Mouse (Mus musculus) CH12.LX (cell line): ENCODE data around the gene Rai14. TPM values are rescaled to one million over a fixed set of nuclear protein-coding genes. Genes with fewer than 3 reads are reported as not detected.

Experiments used
- DNase-seq: peaks from one replicate; pipeline ENCODE4 v3.0.0-alpha.2; 2013; ENCODE audit errors: extremely low read depth
- H3K27ac ChIP-seq: 2 replicates; pipeline ENCODE4 v1.5.1; 2012; ENCODE audit warnings: low read depth, mild to moderate bottlenecking, control low read depth, moderate library complexity; ENCODE audit not compliant: insufficient read depth
- H3K27me3 ChIP-seq: replicated peaks from 2 replicates; pipeline ENCODE3; 2012; ENCODE audit warnings: inconsistent platforms
- H3K36me3 ChIP-seq, 2 experiments: replicated peaks in 1 of 2; 2 replicates each; pipeline versions ENCODE3 to v1.6.1; 2012; ENCODE audit warnings: inconsistent platforms in 1 of 2, low read length in 1 of 2, mild to moderate bottlenecking in 1 of 2, mixed read lengths in 1 of 2, moderate library complexity in 1 of 2; ENCODE audit not compliant: control insufficient read depth in 1 of 2, insufficient read depth in 1 of 2
- H3K4me1 ChIP-seq, 2 experiments: 2 replicates each; pipeline ENCODE4 v1.6.1; 2012; ENCODE audit warnings: inconsistent platforms in 1 of 2, moderate library complexity in 1 of 2; ENCODE audit not compliant: insufficient read depth in 2 of 2, control insufficient read depth in 1 of 2
- H3K4me2 ChIP-seq: 2 replicates; pipeline ENCODE4 v1.6.1; 2012; ENCODE audit warnings: low read depth, mild to moderate bottlenecking, control low read depth; ENCODE audit not compliant: poor library complexity, insufficient read depth, severe bottlenecking
- H3K4me3 ChIP-seq, 3 experiments: fragments of 150-350 bp in 1 of 3; sonication (generic) in 1 of 3; replicated peaks in 1 of 3; 2 replicates each; pipeline versions ENCODE3 to v1.5.1; 2011 to 2012; ENCODE audit warnings: low read depth in 2 of 3, low read length in 2 of 3, mild to moderate bottlenecking in 2 of 3, moderate library complexity in 2 of 3, control low read depth in 1 of 3, improper control_type of control experiment in 1 of 3, inconsistent platforms in 1 of 3, mixed read lengths in 1 of 3; ENCODE audit not compliant: poor library complexity in 1 of 3
- H3K79me2 ChIP-seq: replicated peaks from 2 replicates; pipeline ENCODE4 v1.6.1; 2012; ENCODE audit warnings: mild to moderate bottlenecking, moderate library complexity; ENCODE audit not compliant: control insufficient read depth, poor library complexity, insufficient read depth, severe bottlenecking; ENCODE audit errors: extremely low read depth
- H3K9ac ChIP-seq: 2 replicates; pipeline ENCODE4 v1.6.1; 2012; ENCODE audit warnings: low read depth, mild to moderate bottlenecking, control low read depth, moderate library complexity; ENCODE audit not compliant: insufficient read depth
- H3K9me3 ChIP-seq: replicated peaks from 2 replicates; pipeline ENCODE3; 2012; ENCODE audit warnings: low read length, inconsistent platforms, mixed read lengths
- CHD1 ChIP-seq: IDR thresholded peaks from 2 replicates; pipeline ENCODE4 v1.6.1; 2012; ENCODE audit warnings: low read depth, low read length, improper control_type of control experiment, inconsistent platforms
- CTCF ChIP-seq, 2 experiments: IDR thresholded peaks in 1 of 2; conservative IDR thresholded peaks in 1 of 2; 2 replicates each; pipeline ENCODE4 v1.5.1; 2011 to 2012; ENCODE audit warnings: low read depth in 2 of 2, low read length in 2 of 2, improper control_type of control experiment in 1 of 2, inconsistent platforms in 1 of 2, mild to moderate bottlenecking in 1 of 2, moderate library complexity in 1 of 2
- E2F4 ChIP-seq: IDR thresholded peaks from 2 replicates; pipeline ENCODE4 v1.6.1; 2011; ENCODE audit warnings: low read depth, low read length, improper control_type of control experiment; ENCODE audit not compliant: insufficient replicate concordance
- ELF1 ChIP-seq: IDR thresholded peaks from 2 replicates; pipeline ENCODE4 v1.6.1; 2014; ENCODE audit warnings: low read depth, mild to moderate bottlenecking, inconsistent platforms, low read length, improper control_type of control experiment
- ETS1 ChIP-seq: conservative IDR thresholded peaks from 2 replicates; pipeline ENCODE4 v1.6.1; 2012; ENCODE audit warnings: low read depth, mild to moderate bottlenecking, inconsistent platforms, low read length, improper control_type of control experiment, moderate library complexity
- GABPA ChIP-seq: IDR thresholded peaks from 2 replicates; pipeline ENCODE4 v1.6.1; 2012; ENCODE audit warnings: low read depth, low read length, improper control_type of control experiment, inconsistent platforms; ENCODE audit not compliant: insufficient replicate concordance
- IRF4 ChIP-seq: IDR thresholded peaks from 2 replicates; pipeline ENCODE4 v1.6.1; 2014; ENCODE audit warnings: low read depth, mild to moderate bottlenecking, inconsistent platforms, low read length, improper control_type of control experiment
- KAT2A ChIP-seq: IDR thresholded peaks from 2 replicates; pipeline ENCODE4 v1.6.1; 2012; ENCODE audit warnings: low read length, improper control_type of control experiment, inconsistent platforms; ENCODE audit not compliant: insufficient replicate concordance
- MAFK ChIP-seq: IDR thresholded peaks from 2 replicates; pipeline ENCODE4 v1.6.1; 2011; ENCODE audit warnings: low read length, improper control_type of control experiment; ENCODE audit not compliant: insufficient replicate concordance
- MAX ChIP-seq: IDR thresholded peaks from 2 replicates; pipeline ENCODE4 v1.6.1; 2011; ENCODE audit warnings: low read length, improper control_type of control experiment
- MAZ ChIP-seq: IDR thresholded peaks from 2 replicates; pipeline ENCODE4 v1.6.1; 2012; ENCODE audit warnings: low read depth, mild to moderate bottlenecking, inconsistent platforms, low read length, improper control_type of control experiment, moderate library complexity
- MEF2A ChIP-seq: IDR thresholded peaks from 2 replicates; pipeline ENCODE4 v1.6.1; 2014; ENCODE audit warnings: low read depth, mild to moderate bottlenecking, inconsistent platforms, low read length, improper control_type of control experiment, borderline replicate concordance
- MXI1 ChIP-seq: IDR thresholded peaks from 2 replicates; pipeline ENCODE4 v1.6.1; 2011; ENCODE audit warnings: mild to moderate bottlenecking, low read depth, low read length, improper control_type of control experiment
- NELFE ChIP-seq: IDR thresholded peaks from 2 replicates; pipeline ENCODE4 v1.6.1; 2011; ENCODE audit warnings: low read depth, low read length, improper control_type of control experiment
- NRF1 ChIP-seq: IDR thresholded peaks from 2 replicates; pipeline ENCODE4 v1.6.1; 2014; ENCODE audit warnings: low read depth, mild to moderate bottlenecking, inconsistent platforms, low read length, improper control_type of control experiment, moderate library complexity
- POLR2AphosphoS2 ChIP-seq: IDR thresholded peaks from 2 replicates; pipeline ENCODE4 v1.6.1; 2011; ENCODE audit warnings: low read depth, low read length, improper control_type of control experiment
- RCOR1 ChIP-seq: conservative IDR thresholded peaks from 2 replicates; pipeline ENCODE4 v1.6.1; 2012; ENCODE audit warnings: low read depth, mild to moderate bottlenecking, inconsistent platforms, low read length, improper control_type of control experiment
- TBP ChIP-seq: conservative IDR thresholded peaks from 2 replicates; pipeline ENCODE4 v1.6.1; 2011; ENCODE audit warnings: low read depth, low read length, improper control_type of control experiment
- TCF12 ChIP-seq: IDR thresholded peaks from 2 replicates; pipeline ENCODE4 v1.6.1; 2014; ENCODE audit warnings: low read depth, mild to moderate bottlenecking, inconsistent platforms, low read length, improper control_type of control experiment
- UBTF ChIP-seq: IDR thresholded peaks from 2 replicates; pipeline ENCODE4 v1.6.1; 2012; ENCODE audit warnings: low read depth, mild to moderate bottlenecking, inconsistent platforms, low read length, improper control_type of control experiment, moderate library complexity
- USF2 ChIP-seq: conservative IDR thresholded peaks from 2 replicates; pipeline ENCODE4 v1.6.1; 2011; ENCODE audit warnings: low read depth, low read length, improper control_type of control experiment
- ZC3H11A ChIP-seq: IDR thresholded peaks from 2 replicates; pipeline ENCODE4 v1.6.1; 2012; ENCODE audit warnings: low read depth, mild to moderate bottlenecking, inconsistent platforms, low read length, improper control_type of control experiment
- ZKSCAN1 ChIP-seq: IDR thresholded peaks from 2 replicates; pipeline ENCODE4 v1.6.1; 2012; ENCODE audit warnings: low read depth, inconsistent platforms, low read length, improper control_type of control experiment, borderline replicate concordance
- dilution Hi-C: fragments of 300-500 bp; cut with MboI; formaldehyde crosslinking; loops from 2 replicates; pipeline ENCODE4 v1.14.3; 2020; ENCODE audit warnings: low sequenced_read_pairs; ENCODE audit not compliant: extremely low pct_unique_long_range_greater_than_20kb, extremely low pct_ligation_motif_present
- in situ Hi-C: fragments of 300-500 bp; cut with MboI; formaldehyde crosslinking; loops from 3 replicates; pipeline ENCODE4 v1.14.3; 2019; ENCODE audit warnings: low sequenced_read_pairs, low pct_ligation_motif_present, low pct_unique_long_range_greater_than_20kb, mixed read lengths
- polyA plus RNA-seq: library from polyadenylated mRNA; unstranded; fragments of >175 nt; gene quantifications from 2 replicates; pipeline ENCODE4 v1.2.1, GENCODE M21; 2012; ENCODE audit warnings: low read depth; ENCODE audit not compliant: insufficient read length
- total RNA-seq, 2 experiments: library from RNA; depleted of rRNA; stranded (reverse); fragments of 300-350 nt in 1 of 2; fragments of >200 nt in 1 of 2; gene quantifications; 2 replicates each; pipeline ENCODE4 v1.2.3; 2012 to 2014

Gene Rai14
- total and polyA plus RNA-seq, 3 experiments = 7.5 to 14.1 (median 9.6) TPM

DNA sequence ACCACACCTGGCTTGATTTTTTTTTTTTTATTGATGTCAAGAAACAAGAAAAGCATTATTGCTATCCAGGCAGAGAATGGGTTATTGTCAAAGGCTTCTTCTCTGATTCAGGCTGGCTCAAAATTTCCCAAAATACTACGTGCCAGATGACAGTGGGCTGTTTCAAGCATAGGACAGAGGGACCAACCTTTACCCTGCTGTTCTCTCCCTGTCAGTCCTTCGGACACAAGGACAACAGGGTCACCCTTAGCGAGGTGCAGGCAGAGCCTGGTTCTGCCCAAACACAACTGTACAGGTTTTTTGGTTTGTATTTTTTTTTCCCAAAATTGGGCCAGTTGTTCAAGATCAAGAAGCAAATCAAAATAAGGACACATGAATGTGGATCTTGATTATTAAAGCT lies 70.6 kb downstream of the Rai14 start:
- dilution Hi-C loops = no loop called here
- in situ Hi-C loops = no loop called here
- H3K4me3 ChIP-seq = no peak overlapping the region

GRCm38 (mm10) chr15:10643224-10643623 lies 71.2 kb downstream of the Rai14 start:
- H3K27ac ChIP-seq = no peak overlapping the region
- H3K4me2 ChIP-seq = no peak overlapping the region
- H3K9ac ChIP-seq = no peak overlapping the region
- peaks cover 0 to 12% of the 10 kb centered on the region in 2 experiments; a peak in 3 of 4 replicates for H3K4me1 ChIP-seq
- dilution Hi-C loops = no loop called here
- no peak overlapping the region for H3K4me3 ChIP-seq
- in situ Hi-C loops = no loop called here
- H3K79me2 ChIP-seq = no peaks in the 10 kb centered on the region
- no peak for DNase-seq
- H3K9me3 ChIP-seq = no peaks in the 10 kb centered on the region
- peaks cover 0 to 15% of the 10 kb centered on the region in 2 experiments for H3K36me3 ChIP-seq
- no peaks in the 10 kb centered on the region for H3K27me3 ChIP-seq
- no peak for TF ChIP-seq MAX
- TF ChIP-seq UBTF = no peak
- no peak for TF ChIP-seq MAFK
- TF ChIP-seq, all 38 proteins: peak for 0

More for the DNA sequence above, 70.6 kb downstream of the Rai14 start:
- TF ChIP-seq E2F4 (no peak), NRF1 (no peak), TBP (no peak), MEF2A (no peak), NELFE (no peak), ETS1 (no peak), RCOR1 (no peak), ZKSCAN1 (no peak), UBTF (no peak)
- Histone ChIP-seq H3K9ac (no peak overlapping the region), H3K79me2 (no peaks in the 10 kb centered on the region), H3K27me3 (no peaks in the 10 kb centered on the region), H3K27ac (no peak overlapping the region), H3K9me3 (no peaks in the 10 kb centered on the region), H3K4me1 (peaks cover 0 to 12% of the 10 kb centered on the region in 2 experiments; a peak in 3 of 4 replicates), H3K36me3 (peaks cover 0 to 12% of the 10 kb centered on the region in 2 experiments), H3K4me2 (no peak overlapping the region)
- DNase-seq = no peak

DNA sequence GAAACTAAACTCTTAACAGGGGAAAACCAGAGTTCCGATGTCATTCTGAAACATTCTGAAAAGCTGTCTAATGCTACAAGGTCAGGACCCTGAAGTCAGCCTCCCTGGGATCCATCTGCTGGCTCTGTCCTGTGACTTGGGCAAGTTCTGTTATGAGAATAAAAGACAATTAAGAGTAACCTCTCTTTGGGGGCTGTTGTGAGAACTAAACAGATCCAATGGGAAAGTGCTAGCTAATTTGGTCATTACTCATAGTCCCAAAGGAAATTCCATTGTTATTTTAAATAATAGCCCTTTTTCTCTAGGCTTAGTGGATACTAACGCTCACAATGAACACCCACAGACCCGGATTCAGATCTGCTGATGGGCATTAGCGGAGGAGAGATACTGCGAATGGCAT lies 72.0 kb downstream of the Rai14 start:
- dilution Hi-C loops = no loop called here

More for the DNA sequence above, 72.0 kb downstream of the Rai14 start:
- Histone ChIP-seq H3K4me1 (peaks cover 0 to 11% of the 10 kb centered on the region in 2 experiments; a peak in 3 of 4 replicates), H3K36me3 (peaks cover 0 to 12% of the 10 kb centered on the region in 2 experiments), H3K9me3 (no peaks in the 10 kb centered on the region), H3K4me2 (no peak overlapping the region), H3K9ac (no peak overlapping the region), H3K79me2 (no peaks in the 10 kb centered on the region), H3K27ac (no peak overlapping the region), H3K27me3 (no peaks in the 10 kb centered on the region), H3K4me3 (no peak overlapping the region)
- in situ Hi-C loops = no loop called here
- TF ChIP-seq GABPA = no peak
- no peak for TF ChIP-seq CTCF (conservative IDR thresholded peaks at IDR 0.05 in 1 of 2, IDR thresholded peaks at IDR 0.05 in 1 of 2; ENCODE audit: low read depth in 2 of 2, low read length in 2 of 2)
- no peak for TF ChIP-seq MEF2A
- TF ChIP-seq POLR2AphosphoS2 = no peak
- no peak for TF ChIP-seq MAZ
- no peak for TF ChIP-seq IRF4
- no peak for TF ChIP-seq MAX
- TF ChIP-seq USF2 = no peak
- no peak for TF ChIP-seq TCF12
- TF ChIP-seq MAFK = no peak
- no peak for TF ChIP-seq ELF1
- no peak for TF ChIP-seq CHD1
- no peak for TF ChIP-seq MXI1
- no peak for TF ChIP-seq ZC3H11A
- no peak for TF ChIP-seq NRF1
- no peak for TF ChIP-seq KAT2A
- TF ChIP-seq E2F4 = no peak
- no peak for DNase-seq
